Mouse (Mus musculus): ENCODE results near the gene Lats1. TPM values are rescaled to one million over a fixed set of nuclear protein-coding genes. Genes with fewer than 3 reads are reported as not detected.
"Not testable (repeated sequence)": the region's sequence is repeated elsewhere in the genome, so short reads cannot be mapped to it uniquely, and the experiment has no call there.

The Lats1 gene
- total RNA-seq, 2 experiments from 2014 or later, result 16.9 to 17.2 TPM

GRCm38 (mm10) chr10:7725751-7726500, 44.9 kb downstream of the Lats1 start, which contains the start of gene Katna1:
Gene Katna1 (plus strand): TSS chr10:7726000.
- DNase-seq, result peak; percentile 93 to 96
- intact Hi-C loops (cut with DNase I), result no loop called here

- no peak for DNase-seq
- intact Hi-C loops (cut with DNase I), result no loop called here
Measured at GRCm38 (mm10) chr10:7726501-7726812, 45.4 kb downstream of the Lats1 start.

- DNase-seq, result no peak
- intact Hi-C loops (cut with DNase I), result no loop called here
Measured at GRCm38 (mm10) chr10:7727011-7727410, 46.0 kb downstream of the Lats1 start.

- intact Hi-C loops (cut with DNase I), result no loop called here
- no peak for DNase-seq
Measured at GRCm38 (mm10) chr10:7731582-7731981, 50.6 kb downstream of the Lats1 start.

- intact Hi-C loops (cut with DNase I), result no loop called here
- DNase-seq, result no peak
Measured at GRCm38 (mm10) chr10:7737122-7737521, 56.1 kb downstream of the Lats1 start.

- intact Hi-C loops (cut with DNase I), result no loop called here
- DNase-seq, result no peak
Measured at GRCm38 (mm10) chr10:7737914-7738313, 56.9 kb downstream of the Lats1 start.

GRCm38 (mm10) chr10:7745528-7745927, 64.5 kb downstream of the Lats1 start:
- intact Hi-C loops (cut with DNase I), result not testable (repeated sequence)

GRCm38 (mm10) chr10:7748752-7749151, 67.7 kb downstream of the Lats1 start:
- DNase-seq, result no peak
- intact Hi-C loops (cut with DNase I), result no loop called here

More at GRCm38 (mm10) chr10:7745528-7745927, 64.5 kb downstream of the Lats1 start:
- DNase-seq, result not testable (repeated sequence)

GRCm38 (mm10) chr10:7757544-7757943, 76.5 kb downstream of the Lats1 start:
- intact Hi-C loops (cut with DNase I), result no loop called here
- DNase-seq, result no peak

Other genes with a start within 250 kb of the Lats1 start
- 1 to 10 TPM; 5.5 to 8.7 TPM for gene Ulbp1, start 207.6 kb upstream of the Lats1 start, total RNA-seq (2021)
- 1 to 10 TPM; 2.1 TPM for gene Lrp11, start 91.4 kb upstream of the Lats1 start, total RNA-seq (2021)
- gene Nup43, start 13.7 kb upstream of the Lats1 start, total RNA-seq (2021), result 1 to 10 TPM; 4.8 to 5.5 TPM
- 100 to 1,000 TPM in 1 of 2 experiments, 10 to 100 TPM in 1; 98.7 to 106 TPM for gene Pcmt1, start 78 bp upstream of the Lats1 start, total RNA-seq (2021)
- 10 to 100 TPM; 14.7 TPM for gene Katna1, start 44.8 kb downstream of the Lats1 start, total RNA-seq (2021)
- 10 to 100 TPM; 83.4 to 96.4 TPM for gene Ginm1, start 111.6 kb downstream of the Lats1 start, total RNA-seq (2021)
- gene Ppil4, start 111.7 kb downstream of the Lats1 start, total RNA-seq (2021), result 10 to 100 TPM; 16.5 to 17.1 TPM
- gene Zc3h12d, start 151.3 kb downstream of the Lats1 start, total RNA-seq (2021), result under 1 TPM; 0.24 to 0.29 TPM

Measured in heart, postnatal 14 days (tissue).